ENCODE assay signal across 10 mouse cellular contexts in genomic region chr19:53535421-53535820, GRCm38 (mm10). TPM values are rescaled to one million over a fixed set of nuclear protein-coding genes. Genes with fewer than 3 reads are reported as not detected.
DNase-seq lines count a peak whose midpoint lies in the region.
"Had no signal": no experiment of that assay in that cellular context is flagged by ENCODE, and none has a peak within 500 bp of the region (broad histone marks: within the 10 kb centered on the region; RNA-seq: fewer than 3 reads in every experiment).

No protein-coding gene starts in this region.

- peak; percentile 38 for DNase-seq in adrenal gland, postnatal 10 days
- DNase-seq in adrenal gland, postnatal 25 days = no peak
- DNase-seq in lung, postnatal 10 days = peak; percentile 38
- DNase-seq in lung, postnatal 25 days (ENCODE audit: low spot score) = no peak
- DNase-seq in cerebellum, postnatal 14 days = peak; percentile 63 to 68
- DNase-seq in naive thymus-derived CD4-positive, alpha-beta T cell, adult 2 months (ENCODE audit: low read depth) = peak; percentile 69
- DNase-seq in urinary bladder, postnatal 25 days (ENCODE audit: low spot score) = no peak
- no peak for DNase-seq in heart, postnatal 10 days
- DNase-seq: gastrocnemius, postnatal 36 days; spleen, adult 18-20 months had no signal

- intact Hi-C loops in heart, postnatal 10 days (cut with DNase I) = no loop called here

RNA-seq across cellular contexts. Expression of gene Dusp5, which starts 6.5 kb away (rescaled TPM):
- total RNA-seq in adrenal gland, postnatal 10 days (2021) = 10 to 100 TPM in 1 of 2 experiments, 1 to 10 TPM in 1; 6.2 to 11.0 TPM
- total RNA-seq in adrenal gland, postnatal 25 days (2021) = 6.0 and 11.3 TPM in 2 replicates
- 10 to 100 TPM; 10.3 to 14.2 TPM for total RNA-seq in heart, postnatal 10 days (2021)

RNA-seq across cellular contexts. Expression of gene Nutf2-ps1, which starts 53.4 kb away (rescaled TPM):
- total RNA-seq in adrenal gland, postnatal 10 days (2021) = 10 to 100 TPM; 76.4 to 81.0 TPM
- total RNA-seq in adrenal gland, postnatal 25 days (2021) = 52.6 and 90.3 TPM in 2 replicates
- 100 to 1,000 TPM in 1 of 2 experiments, 10 to 100 TPM in 1; 81.9 to 104 TPM for total RNA-seq in heart, postnatal 10 days (2021)

Comparison
In these comparisons a context has a peak if more than half of its experiments do, and no peak if none do; other contexts are left out.
1. DNase-seq: peak in adrenal gland, postnatal 10 days (single experiment), lung, postnatal 10 days (single experiment), cerebellum, postnatal 14 days (2 of 2) and naive thymus-derived CD4-positive, alpha-beta T cell, adult 2 months (single experiment); none in adrenal gland, postnatal 25 days (single experiment), lung, postnatal 25 days (single experiment), urinary bladder, postnatal 25 days (single experiment) and heart, postnatal 10 days (0 of 2).